ENCODE assay signal across 20 mouse cellular contexts in the genomic region with DNA sequence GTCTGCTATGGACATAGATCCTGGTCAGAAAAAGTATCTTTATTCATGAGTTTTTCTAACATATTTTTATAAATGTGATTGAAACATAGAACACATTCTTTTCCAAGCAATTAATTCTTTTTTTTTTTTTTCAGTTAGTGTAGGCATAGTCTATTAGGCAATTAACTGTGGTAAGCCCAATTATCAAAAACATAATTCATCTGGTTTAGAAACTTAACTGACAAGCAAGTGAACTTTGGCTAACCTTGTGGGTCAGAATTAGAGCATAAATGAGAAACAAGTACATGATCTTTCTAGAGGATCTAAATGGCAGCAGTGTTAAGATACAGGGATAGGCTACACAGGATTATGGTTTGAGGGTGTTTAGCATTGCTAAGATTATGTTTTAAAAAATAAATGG.
"Had no signal": no experiment of that assay in that cellular context is flagged by ENCODE, and none has a peak within 500 bp of the region (broad histone marks: within the 10 kb centered on the region; RNA-seq: fewer than 3 reads in every experiment).

No protein-coding gene starts in this region.

- H3K9me3 ChIP-seq: midbrain, embryonic 10.5 days; midbrain, embryonic 12.5 days; neural tube, embryonic 13.5 days; neural tube, embryonic 15.5 days; stomach, embryonic 15.5 days had no signal

- H3K4me1 ChIP-seq: midbrain, embryonic 10.5 days; midbrain, embryonic 12.5 days; neural tube, embryonic 13.5 days; neural tube, embryonic 15.5 days; stomach, embryonic 15.5 days had no signal

- H3K36me3 ChIP-seq: midbrain, embryonic 10.5 days; midbrain, embryonic 12.5 days; neural tube, embryonic 13.5 days; neural tube, embryonic 15.5 days; stomach, embryonic 15.5 days had no signal

- ATAC-seq: midbrain, embryonic 16.5 days had no signal

- H3K27me3 ChIP-seq: midbrain, embryonic 12.5 days; neural tube, embryonic 13.5 days; neural tube, embryonic 15.5 days; stomach, embryonic 15.5 days had no signal

- H3K9ac ChIP-seq: lung, embryonic 14.5 days; midbrain, embryonic 12.5 days; neural tube, embryonic 13.5 days; neural tube, embryonic 15.5 days; stomach, embryonic 15.5 days had no signal

- H3K4me2 ChIP-seq: lung, embryonic 14.5 days; midbrain, embryonic 12.5 days; neural tube, embryonic 13.5 days; neural tube, embryonic 15.5 days; stomach, embryonic 15.5 days had no signal

- H3K27ac ChIP-seq: midbrain, embryonic 10.5 days; midbrain, embryonic 12.5 days; neural tube, embryonic 13.5 days; neural tube, embryonic 15.5 days; stomach, embryonic 15.5 days had no signal

- DNase-seq: lung, adult 18-20 months; lung, embryonic 14.5 days; lung, postnatal 10 days; lung, postnatal 4 days; midbrain, embryonic 14.5 days; retina, postnatal 1 day; right cerebral cortex, adult 18-20 months; right cerebral cortex, postnatal 25 days; right cerebral cortex, postnatal 4 days; spleen, adult 18-20 months; thymus, adult 18-20 months; thymus, postnatal 14 days; thymus, postnatal 36 days had no signal

- H3K4me3 ChIP-seq: midbrain, embryonic 10.5 days; midbrain, embryonic 12.5 days; myocyte; neural tube, embryonic 13.5 days; neural tube, embryonic 15.5 days; stomach, embryonic 15.5 days had no signal
